Mouse (Mus musculus) E14TG2a.4 (cell line): ENCODE results near the gene Eif2s1.

ENCODE experiments used
- CTCF ChIP-seq: conservative IDR thresholded peaks from 2 replicates; pipeline ENCODE4 v1.5.1; 2014; ENCODE audit warnings: low read length
- NANOG ChIP-seq: IDR thresholded peaks from 2 replicates; pipeline ENCODE4 v1.6.1; 2014; ENCODE audit warnings: borderline replicate concordance, low read length, mixed read lengths

DNA sequence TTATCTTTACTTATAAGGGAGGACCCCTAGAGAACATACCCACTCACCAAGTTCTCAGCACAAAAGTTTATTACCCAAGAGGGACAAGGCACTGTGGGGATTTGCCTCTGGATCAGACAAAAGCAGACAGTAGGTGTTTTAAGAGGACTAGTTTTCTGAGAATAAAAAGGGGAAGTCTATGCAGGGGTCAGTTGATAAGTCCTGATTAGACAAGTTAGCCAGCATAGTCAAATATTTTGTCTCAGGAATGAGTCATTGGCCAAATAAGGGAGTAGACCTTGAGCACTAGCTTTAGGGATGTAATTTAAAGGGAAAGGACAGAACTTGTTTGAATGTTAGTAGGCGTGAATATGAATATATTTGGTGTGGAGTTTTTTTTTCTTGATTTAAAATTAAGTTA, 6.5 kb downstream of the Eif2s1 start:
- TF ChIP-seq NANOG (no peak), CTCF (no peak)
